Mouse (Mus musculus): ENCODE data around the gene Prss48. TPM values are rescaled to one million over a fixed set of nuclear protein-coding genes. Genes with fewer than 3 reads are reported as not detected.
A peak's percentile ranks its signal among the peaks of the same experiment; 100 is the strongest.
"Not testable (repeated sequence)": the region's sequence is repeated elsewhere in the genome, so short reads cannot be mapped to it uniquely, and the experiment has no call there.

Gene Prss48
- polyA plus RNA-seq, 1 experiment from 2014 or later = not detected

DNA sequence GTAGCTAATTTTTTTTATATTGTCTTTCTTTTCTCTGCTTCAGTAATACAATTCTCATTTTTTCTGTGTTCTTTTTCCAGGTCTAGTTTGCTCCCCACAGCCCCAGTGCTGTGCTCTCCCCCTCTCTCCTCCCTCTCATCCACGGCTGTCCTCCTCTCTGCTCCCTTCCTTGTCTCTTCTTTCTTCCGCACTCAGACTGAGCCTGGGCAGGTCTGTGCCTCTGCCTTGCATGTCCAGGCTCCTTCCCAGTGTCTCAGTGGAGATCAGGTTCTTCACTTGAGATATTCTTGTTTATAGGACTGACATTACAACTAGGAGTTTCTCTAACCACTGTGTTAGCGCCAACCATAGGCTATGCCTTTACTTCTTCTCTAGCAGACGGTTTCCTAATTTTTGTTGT is 7.6 kb downstream of the Prss48 start:
- ATAC-seq (replicated peaks; ENCODE audit: insufficient number of reproducible peaks, insufficient read depth, low FRiP score, low read depth) = no peak
- WGBS = 79% methylated on average over 4 of the region's 4 CpGs
- H3K36me3 ChIP-seq = no peaks in the 10 kb centered on the region

DNA sequence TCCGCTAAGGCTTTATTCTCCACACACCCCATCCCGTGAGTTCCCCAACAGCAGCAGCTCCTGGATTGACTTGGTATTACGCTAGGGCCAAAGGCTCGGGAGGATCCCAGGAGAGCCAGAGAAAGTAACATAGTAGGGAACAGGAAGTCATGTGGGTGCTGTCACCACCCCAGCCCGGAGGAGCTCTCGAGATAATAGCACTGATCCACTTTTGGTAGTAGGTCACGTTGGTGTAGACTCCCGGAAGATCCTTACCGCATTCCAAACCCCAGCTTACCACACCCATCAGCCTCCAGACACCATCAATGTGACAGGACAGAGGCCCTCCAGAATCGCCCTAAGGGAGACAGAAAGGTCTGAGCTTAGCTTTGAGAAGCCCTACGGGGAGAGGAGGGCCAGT is 8.5 kb downstream of the Prss48 start:
- Histone ChIP-seq H3K4me1 (replicated peaks) (peaks cover 13% of the 10 kb centered on the region), H3K27me3 (no peaks in the 10 kb centered on the region), H3K36me3 (no peaks in the 10 kb centered on the region), H3K4me2 (peak overlapping the region; percentile 46), H3K9me3 (replicated peaks) (no peaks in the 10 kb centered on the region), H3K4me3 (peak overlapping the region; percentile 15; the same call in 1 of the 2 replicates), H3K27ac (peak overlapping the region; percentile 40; the same call in 1 of the 2 replicates), H3K9ac (no peak overlapping the region)
- ATAC-seq (replicated peaks; ENCODE audit: insufficient number of reproducible peaks, insufficient read depth, low FRiP score, low read depth) = peak; percentile 64
- 31% methylated on average over 11 of the region's 11 CpGs for WGBS

More for the DNA sequence above, 7.6 kb downstream of the Prss48 start:
- H3K9ac ChIP-seq = no peak overlapping the region
- no peak overlapping the region for H3K4me2 ChIP-seq
- no peak overlapping the region for H3K27ac ChIP-seq
- no peaks in the 10 kb centered on the region for H3K9me3 ChIP-seq (replicated peaks)
- H3K4me1 ChIP-seq (replicated peaks) = peaks cover 13% of the 10 kb centered on the region
- no peaks in the 10 kb centered on the region for H3K27me3 ChIP-seq
- H3K4me3 ChIP-seq = no peak overlapping the region

- H3K4me3 ChIP-seq = no peak overlapping the region
- no peaks in the 10 kb centered on the region for H3K36me3 ChIP-seq
- H3K9ac ChIP-seq = no peak overlapping the region
- ATAC-seq (replicated peaks; ENCODE audit: insufficient number of reproducible peaks, insufficient read depth, low FRiP score, low read depth) = no peak
- H3K27ac ChIP-seq = no peak overlapping the region
- 59% methylated on average over 5 of the region's 5 CpGs for WGBS
- no peaks in the 10 kb centered on the region for H3K27me3 ChIP-seq
- H3K4me2 ChIP-seq = no peak overlapping the region
- H3K9me3 ChIP-seq (replicated peaks) = no peaks in the 10 kb centered on the region
- peaks cover 13% of the 10 kb centered on the region for H3K4me1 ChIP-seq (replicated peaks)
Observed at GRCm38 (mm10) chr3:85991802-85992156, 10.5 kb downstream of the Prss48 start.

DNA sequence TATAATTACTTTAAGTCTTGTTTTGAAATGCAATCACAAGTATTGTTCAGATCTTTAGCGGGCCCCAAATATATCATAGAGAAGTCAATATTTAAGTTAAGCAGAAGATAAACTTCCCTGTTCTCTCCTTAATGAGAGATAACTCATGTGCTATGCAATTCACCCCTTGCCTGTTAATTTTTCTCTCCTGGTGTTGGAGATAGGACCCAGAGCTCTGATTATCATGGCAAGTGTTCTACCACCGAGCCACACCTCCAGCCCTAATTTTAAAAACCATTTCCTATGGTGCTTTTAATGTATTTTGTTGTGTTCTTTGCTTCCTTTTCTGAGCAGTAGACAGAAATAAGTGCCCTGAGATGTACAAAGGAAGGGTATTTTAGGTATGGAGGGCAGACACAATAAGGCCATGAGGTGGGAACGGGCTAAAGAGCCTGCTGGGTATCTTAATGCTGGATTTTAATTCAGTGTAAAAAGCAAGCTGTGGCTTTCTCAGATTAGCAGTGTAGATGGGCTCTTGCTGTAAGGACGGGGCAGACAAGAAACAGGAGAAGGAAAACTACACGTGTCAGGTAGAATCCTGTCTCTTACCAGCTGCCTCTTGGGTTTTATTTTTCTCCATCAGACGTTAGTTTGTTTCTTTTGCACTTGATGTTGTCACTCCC is 11.0 kb downstream of the Prss48 start:
- Histone ChIP-seq H3K4me2 (no peak overlapping the region), H3K4me1 (replicated peaks) (peaks cover 13% of the 10 kb centered on the region), H3K9ac (no peak overlapping the region), H3K36me3 (no peaks in the 10 kb centered on the region), H3K27ac (no peak overlapping the region), H3K9me3 (replicated peaks) (no peaks in the 10 kb centered on the region), H3K27me3 (no peaks in the 10 kb centered on the region), H3K4me3 (no peak overlapping the region)
- WGBS = 59% methylated on average over 6 of the region's 6 CpGs
- ATAC-seq (replicated peaks; ENCODE audit: insufficient number of reproducible peaks, insufficient read depth, low FRiP score, low read depth) = no peak

DNA sequence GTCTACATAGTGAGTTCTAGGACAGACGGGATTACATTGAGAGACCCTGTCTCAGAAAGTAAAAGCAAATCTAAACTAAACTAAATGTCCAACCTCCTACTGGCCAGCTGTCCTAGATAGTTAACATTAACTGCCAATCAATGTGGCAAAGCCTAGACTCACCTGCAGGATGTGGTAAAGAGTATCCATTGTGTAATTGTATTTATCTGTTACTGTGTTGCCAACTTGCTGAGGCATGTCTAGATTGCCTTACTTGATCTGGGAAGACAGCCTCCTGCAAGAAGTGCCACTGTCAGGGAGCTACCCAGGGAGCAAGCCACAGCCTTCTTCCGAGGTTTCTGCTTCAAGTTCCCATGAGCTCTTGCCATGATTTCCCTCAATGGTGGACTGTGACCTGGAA is 15.1 kb downstream of the Prss48 start:
- H3K4me1 ChIP-seq (replicated peaks) = 0 out of 2 replicates have a peak, but pooled peaks cover 2% of the 10 kb centered on the region
- H3K4me2 ChIP-seq = no peak overlapping the region
- ATAC-seq (replicated peaks; ENCODE audit: insufficient number of reproducible peaks, insufficient read depth, low FRiP score, low read depth) = no peak
- no peaks in the 10 kb centered on the region for H3K9me3 ChIP-seq (replicated peaks)
- no peak overlapping the region for H3K9ac ChIP-seq
- H3K36me3 ChIP-seq = no peaks in the 10 kb centered on the region
- 87% methylated on average over 2 of the region's 2 CpGs for WGBS
- H3K27ac ChIP-seq = no peak overlapping the region
- H3K27me3 ChIP-seq = no peaks in the 10 kb centered on the region
- H3K4me3 ChIP-seq = no peak overlapping the region

DNA sequence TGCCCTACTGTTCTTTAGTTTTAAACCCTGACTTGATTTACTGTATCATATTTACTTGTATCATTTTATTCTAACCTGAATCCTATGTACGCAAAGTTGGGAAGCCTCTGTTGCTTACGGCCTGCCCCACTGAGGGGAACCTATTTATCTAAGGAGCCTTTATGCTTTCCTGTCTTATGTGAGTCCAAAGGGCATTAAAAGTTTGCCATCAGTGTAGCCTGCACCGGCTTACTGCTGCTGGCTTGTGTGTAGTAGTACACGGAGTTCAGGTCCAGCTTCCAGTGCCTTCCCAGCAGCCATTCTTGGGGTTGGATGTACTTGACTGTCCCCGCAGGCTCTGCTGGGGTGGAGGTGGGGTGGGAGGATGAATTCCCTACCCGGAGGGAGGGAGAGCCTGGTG is 17.8 kb downstream of the Prss48 start:
- no peaks in the 10 kb centered on the region for H3K9me3 ChIP-seq (replicated peaks)
- no peaks in the 10 kb centered on the region for H3K27me3 ChIP-seq
- H3K9ac ChIP-seq = no peak overlapping the region
- no peaks in the 10 kb centered on the region for H3K36me3 ChIP-seq
- H3K4me2 ChIP-seq = no peak overlapping the region
- H3K4me3 ChIP-seq = no peak overlapping the region
- 87% methylated on average over 6 of the region's 6 CpGs for WGBS
- H3K27ac ChIP-seq = no peak overlapping the region
- 0 out of 2 replicates have a peak, but pooled peaks cover 6% of the 10 kb centered on the region for H3K4me1 ChIP-seq (replicated peaks)
- no peak for ATAC-seq (replicated peaks; ENCODE audit: insufficient number of reproducible peaks, insufficient read depth, low FRiP score, low read depth)

DNA sequence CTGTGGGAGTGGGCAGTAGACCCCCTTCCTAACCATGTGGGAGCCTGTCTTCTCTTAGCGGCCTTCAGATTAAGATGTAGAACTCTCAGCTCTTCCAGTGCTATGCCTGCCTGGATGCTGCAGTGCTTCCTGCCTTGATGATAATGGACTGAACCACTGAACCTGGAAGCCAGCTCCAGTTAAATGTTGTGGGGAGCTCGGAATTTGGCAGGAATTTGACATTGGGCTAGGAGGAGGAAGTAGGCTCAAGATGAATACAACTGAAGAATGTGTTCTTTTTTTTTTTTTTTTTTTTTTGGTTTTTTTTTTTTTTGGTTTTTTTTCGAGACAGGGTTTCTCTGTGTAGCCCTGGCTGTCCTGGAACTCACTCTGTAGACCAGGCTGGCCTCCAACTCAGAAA is 20.5 kb downstream of the Prss48 start:
- not testable (repeated sequence) for H3K36me3 ChIP-seq; H3K9ac ChIP-seq; H3K4me1 ChIP-seq (replicated peaks); H3K4me3 ChIP-seq; ATAC-seq (replicated peaks; ENCODE audit: insufficient number of reproducible peaks, insufficient read depth, low FRiP score, low read depth); H3K27ac ChIP-seq; H3K27me3 ChIP-seq; H3K9me3 ChIP-seq (replicated peaks); H3K4me2 ChIP-seq
- WGBS = 78% methylated on average over 3 of the region's 3 CpGs

DNA sequence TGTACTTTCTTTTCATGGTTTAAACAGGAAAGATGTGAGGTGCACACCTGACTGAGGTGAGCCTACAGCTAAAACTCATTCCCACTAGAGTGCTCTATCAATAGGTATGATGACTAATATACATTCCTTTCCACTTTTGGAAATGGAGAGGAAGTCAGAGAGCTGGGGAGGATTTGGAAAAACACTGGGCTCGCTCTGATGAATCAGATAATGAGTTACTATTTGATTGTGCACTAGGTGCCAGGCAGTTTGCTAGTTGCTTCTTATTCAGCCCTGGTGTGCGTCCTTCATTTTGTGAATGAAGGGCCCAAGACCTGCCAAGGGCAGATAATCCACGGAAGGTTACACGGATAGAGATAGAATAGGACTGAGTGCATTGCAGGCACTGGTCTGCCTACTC is 22.3 kb downstream of the Prss48 start:
- H3K9ac ChIP-seq = no peak overlapping the region
- H3K27me3 ChIP-seq = no peaks in the 10 kb centered on the region
- no peak for ATAC-seq (replicated peaks; ENCODE audit: insufficient number of reproducible peaks, insufficient read depth, low FRiP score, low read depth)
- WGBS = 62% methylated on average over 4 of the region's 4 CpGs
- H3K9me3 ChIP-seq (replicated peaks) = no peaks in the 10 kb centered on the region
- no peaks in the 10 kb centered on the region for H3K36me3 ChIP-seq
- no peak overlapping the region for H3K27ac ChIP-seq
- no peak overlapping the region for H3K4me3 ChIP-seq
- 0 out of 2 replicates have a peak, but pooled peaks cover 6% of the 10 kb centered on the region for H3K4me1 ChIP-seq (replicated peaks)
- no peak overlapping the region for H3K4me2 ChIP-seq

DNA sequence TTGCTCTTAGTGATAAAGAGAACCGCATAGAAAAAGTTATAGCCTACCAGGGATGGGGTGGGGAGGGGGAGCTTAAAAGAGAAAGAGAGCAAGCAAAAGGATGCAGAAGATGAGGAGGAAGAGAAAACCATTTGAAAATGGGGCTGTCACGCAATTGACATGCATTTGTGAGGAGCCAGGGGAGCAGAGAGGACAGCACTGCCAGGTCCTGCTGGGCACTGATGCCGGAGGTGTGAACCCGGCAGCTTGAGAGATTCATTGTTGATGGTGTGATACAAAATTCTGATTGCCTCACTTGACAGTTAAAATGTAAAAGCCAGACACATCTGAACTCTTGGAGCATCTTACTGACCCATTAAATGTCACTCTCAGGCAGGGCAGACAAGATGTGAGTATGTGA is 27.8 kb downstream of the Prss48 start:
- Histone ChIP-seq H3K4me3 (no peak overlapping the region), H3K9ac (no peak overlapping the region), H3K9me3 (replicated peaks) (no peaks in the 10 kb centered on the region), H3K27me3 (no peaks in the 10 kb centered on the region), H3K36me3 (no peaks in the 10 kb centered on the region), H3K27ac (no peak overlapping the region), H3K4me2 (no peak overlapping the region), H3K4me1 (replicated peaks) (peaks cover 15% of the 10 kb centered on the region)
- ATAC-seq (replicated peaks; ENCODE audit: insufficient number of reproducible peaks, insufficient read depth, low FRiP score, low read depth) = no peak
- WGBS = 82% methylated on average over 4 of the region's 4 CpGs

GRCm38 (mm10) chr3:85973376-85974140 is 28.7 kb downstream of the Prss48 start:
- no peak overlapping the region for H3K4me3 ChIP-seq
- H3K4me1 ChIP-seq (replicated peaks) = peaks cover 15% of the 10 kb centered on the region
- H3K27me3 ChIP-seq = no peaks in the 10 kb centered on the region
- H3K4me2 ChIP-seq = no peak overlapping the region
- H3K9ac ChIP-seq = no peak overlapping the region
- no peaks in the 10 kb centered on the region for H3K36me3 ChIP-seq
- no peaks in the 10 kb centered on the region for H3K9me3 ChIP-seq (replicated peaks)
- ATAC-seq (replicated peaks; ENCODE audit: insufficient number of reproducible peaks, insufficient read depth, low FRiP score, low read depth) = no peak
- no peak overlapping the region for H3K27ac ChIP-seq
- WGBS = 88% methylated on average over 10 of the region's 10 CpGs

DNA sequence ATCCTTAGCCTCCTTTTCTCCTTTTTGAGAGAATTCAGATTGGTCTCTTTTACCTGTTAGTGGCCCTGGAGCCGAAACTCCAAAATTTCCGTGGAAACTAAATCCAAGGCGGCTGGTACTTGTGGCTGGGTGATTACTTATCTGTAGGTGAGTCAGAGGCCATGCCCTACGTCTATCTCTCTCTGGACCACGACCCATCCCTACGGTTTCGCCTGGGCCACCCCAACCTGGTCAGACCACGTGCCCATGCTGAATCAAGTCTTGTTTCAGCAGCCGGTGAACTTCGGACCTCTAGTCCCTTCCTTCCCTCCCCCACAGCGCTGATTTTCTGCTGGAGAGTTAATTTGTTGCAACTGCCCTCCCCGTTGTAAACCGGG is 30.7 kb downstream of the Prss48 start:
- Histone ChIP-seq H3K4me1 (replicated peaks) (peaks cover 15% of the 10 kb centered on the region), H3K9ac (peak overlapping the region; percentile 90), H3K27me3 (no peaks in the 10 kb centered on the region), H3K9me3 (replicated peaks) (no peaks in the 10 kb centered on the region), H3K36me3 (no peaks in the 10 kb centered on the region), H3K4me3 (peak overlapping the region; percentile 95), H3K4me2 (peak overlapping the region; percentile 93), H3K27ac (0 out of 2 replicates have a peak overlapping the region, but pooled peaks have one; percentile 73)
- no peak for ATAC-seq (replicated peaks; ENCODE audit: insufficient number of reproducible peaks, insufficient read depth, low FRiP score, low read depth)
- WGBS = 3% methylated on average over 13 of the region's 13 CpGs

Data from heart, embryonic 15.5 days (tissue).